Mouse (Mus musculus): ENCODE results near the gene Thap3. TPM values are rescaled to one million over a fixed set of nuclear protein-coding genes. Genes with fewer than 3 reads are reported as not detected.

Gene Thap3
- total and polyA plus RNA-seq, 3 experiments: 11.0 to 27.6 (median 12.8) TPM

DNA sequence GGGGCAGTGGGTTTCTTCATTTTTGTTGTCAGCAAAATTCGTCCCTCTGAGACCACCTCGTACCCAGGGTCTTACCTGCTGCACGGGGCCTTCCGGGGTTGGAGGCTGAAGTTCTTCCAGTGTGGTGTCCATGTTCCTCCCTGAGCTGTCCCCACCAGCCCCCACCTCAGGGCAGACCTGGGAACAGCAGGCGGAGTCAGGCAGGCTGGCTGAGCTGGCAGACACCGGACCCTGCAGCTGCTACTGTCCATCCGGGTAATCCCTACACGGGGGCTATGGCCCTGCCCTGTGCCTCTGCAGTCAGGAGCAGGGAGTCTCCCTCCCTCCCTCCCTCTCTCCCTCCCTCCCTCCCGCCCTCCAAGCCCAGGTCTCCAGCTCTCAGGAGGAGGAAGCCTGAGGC is 5.2 kb downstream of the Thap3 start:
- no peak overlapping the region for H3K27ac ChIP-seq (ENCODE audit: insufficient read depth, low read depth)
- dilution Hi-C loops (cut with MboI; ENCODE audit: extremely low pct_ligation_motif_present, extremely low pct_unique_long_range_greater_than_20kb, low sequenced_read_pairs): no loop called here
- peaks cover 10% of the 10 kb centered on the region for H3K79me2 ChIP-seq (replicated peaks; ENCODE audit: control insufficient read depth, extremely low read depth, insufficient read depth, poor library complexity, severe bottlenecking)
- in situ Hi-C loops (cut with MboI; ENCODE audit: low pct_ligation_motif_present, low pct_unique_long_range_greater_than_20kb, low sequenced_read_pairs): no loop called here
- DNase-seq (ENCODE audit: extremely low read depth): no peak
- peaks cover 60 to 77% of the 10 kb centered on the region in 2 experiments for H3K36me3 ChIP-seq (replicated peaks in 1 of 2; ENCODE audit: control insufficient read depth in 1 of 2, insufficient read depth in 1 of 2, low read length in 1 of 2)
- H3K9me3 ChIP-seq (replicated peaks; ENCODE audit: low read length): no peaks in the 10 kb centered on the region
- TF ChIP-seq MAZ (IDR thresholded peaks at IDR 0.05; ENCODE audit: low read depth, low read length) (no peak), EP300 (IDR thresholded peaks at IDR 0.05; ENCODE audit: low read length) (no peak), ZMIZ1 (IDR thresholded peaks at IDR 0.05; ENCODE audit: low read depth, low read length) (no peak), E2F4 (IDR thresholded peaks at IDR 0.05; ENCODE audit: insufficient replicate concordance, low read depth, low read length) (no peak), HCFC1 (IDR thresholded peaks at IDR 0.05; ENCODE audit: low read depth, low read length) (no peak), NRF1 (IDR thresholded peaks at IDR 0.05; ENCODE audit: low read depth, low read length) (no peak), CHD2 (IDR thresholded peaks at IDR 0.05; ENCODE audit: low read length) (no peak), POLR2A (IDR thresholded peaks at IDR 0.05; ENCODE audit: low read depth, low read length) (0 out of 2 replicates have a peak, but pooled peaks have one; percentile 5), JUN (IDR thresholded peaks at IDR 0.05; ENCODE audit: insufficient read depth, low read depth, low read length) (no peak)
- H3K9ac ChIP-seq (ENCODE audit: insufficient read depth, low read depth): no peak overlapping the region
- no peak overlapping the region for H3K4me2 ChIP-seq (ENCODE audit: insufficient read depth, low read depth, poor library complexity, severe bottlenecking)
- H3K27me3 ChIP-seq (replicated peaks): no peaks in the 10 kb centered on the region
- H3K4me1 ChIP-seq (ENCODE audit: control insufficient read depth in 1 of 2, insufficient read depth in 2 of 2): peaks cover 4 to 20% of the 10 kb centered on the region in 2 experiments; a peak in 3 of 4 replicates
- no peak overlapping the region for H3K4me3 ChIP-seq (replicated peaks in 1 of 3; ENCODE audit: low read depth in 2 of 3, low read length in 2 of 3, poor library complexity in 1 of 3)

- Histone ChIP-seq H3K4me2 (ENCODE audit: insufficient read depth, low read depth, poor library complexity, severe bottlenecking) (no peak overlapping the region), H3K27me3 (replicated peaks) (no peaks in the 10 kb centered on the region), H3K4me3 (replicated peaks in 1 of 3; ENCODE audit: low read depth in 2 of 3, low read length in 2 of 3, poor library complexity in 1 of 3) (no peak overlapping the region), H3K79me2 (replicated peaks; ENCODE audit: control insufficient read depth, extremely low read depth, insufficient read depth, poor library complexity, severe bottlenecking) (peaks cover 7% of the 10 kb centered on the region), H3K9me3 (replicated peaks; ENCODE audit: low read length) (no peaks in the 10 kb centered on the region), H3K27ac (ENCODE audit: insufficient read depth, low read depth) (no peak overlapping the region), H3K4me1 (ENCODE audit: control insufficient read depth in 1 of 2, insufficient read depth in 2 of 2) (peaks cover 5 to 23% of the 10 kb centered on the region in 2 experiments; a peak in 3 of 4 replicates), H3K36me3 (replicated peaks in 1 of 2; ENCODE audit: control insufficient read depth in 1 of 2, insufficient read depth in 1 of 2, low read length in 1 of 2) (peaks cover 63 to 80% of the 10 kb centered on the region in 2 experiments), H3K9ac (ENCODE audit: insufficient read depth, low read depth) (no peak overlapping the region)
- DNase-seq (ENCODE audit: extremely low read depth): no peak
- TF ChIP-seq CHD2 (IDR thresholded peaks at IDR 0.05; ENCODE audit: low read length) (no peak), CTCF (conservative IDR thresholded peaks at IDR 0.05 in 1 of 2, IDR thresholded peaks at IDR 0.05 in 1 of 2; ENCODE audit: low read depth in 2 of 2, low read length in 2 of 2) (no peak), CHD1 (IDR thresholded peaks at IDR 0.05; ENCODE audit: low read depth, low read length) (no peak), NRF1 (IDR thresholded peaks at IDR 0.05; ENCODE audit: low read depth, low read length) (no peak), E2F4 (IDR thresholded peaks at IDR 0.05; ENCODE audit: insufficient replicate concordance, low read depth, low read length) (no peak), RCOR1 (conservative IDR thresholded peaks at IDR 0.05; ENCODE audit: low read depth, low read length) (no peak), MAFK (IDR thresholded peaks at IDR 0.05; ENCODE audit: insufficient replicate concordance, low read length) (no peak), TBP (conservative IDR thresholded peaks at IDR 0.05; ENCODE audit: low read depth, low read length) (no peak), ZC3H11A (IDR thresholded peaks at IDR 0.05; ENCODE audit: low read depth, low read length) (no peak), SIN3A (IDR thresholded peaks at IDR 0.05; ENCODE audit: low read length) (no peak), NELFE (IDR thresholded peaks at IDR 0.05; ENCODE audit: low read depth, low read length) (no peak), KAT2A (IDR thresholded peaks at IDR 0.05; ENCODE audit: insufficient replicate concordance, low read length) (no peak), GABPA (IDR thresholded peaks at IDR 0.05; ENCODE audit: insufficient replicate concordance, low read depth, low read length) (no peak), TCF12 (IDR thresholded peaks at IDR 0.05; ENCODE audit: low read depth, low read length) (no peak)
- in situ Hi-C loops (cut with MboI; ENCODE audit: low pct_ligation_motif_present, low pct_unique_long_range_greater_than_20kb, low sequenced_read_pairs): no loop called here
- dilution Hi-C loops (cut with MboI; ENCODE audit: extremely low pct_ligation_motif_present, extremely low pct_unique_long_range_greater_than_20kb, low sequenced_read_pairs): no loop called here
Observed at GRCm38 (mm10) chr4:151983043-151983442, 5.8 kb downstream of the Thap3 start.

Data from CH12.LX (cell line).